25 mouse cellular contexts compared by ENCODE assay signal in the genomic region with DNA sequence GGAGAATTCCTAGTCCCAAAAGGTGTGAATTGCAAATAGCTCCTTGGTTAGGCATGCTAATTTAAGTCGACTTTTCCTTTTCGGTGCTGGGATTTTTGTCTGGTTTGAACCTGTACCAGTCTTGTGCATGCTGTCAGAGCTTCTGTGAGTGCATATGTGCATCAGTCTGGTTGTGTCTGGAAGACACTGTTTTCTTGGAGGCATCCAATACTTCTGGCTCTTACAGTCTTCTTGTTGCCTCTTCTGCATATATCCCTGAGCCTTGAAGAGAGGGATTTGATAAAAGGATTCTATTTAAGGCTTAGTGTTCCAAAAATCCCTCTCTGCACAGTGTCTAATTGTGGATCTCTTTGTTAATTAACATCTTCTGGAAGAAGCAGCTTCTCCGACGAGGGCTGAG. TPM values are rescaled to one million over a fixed set of nuclear protein-coding genes. Genes with fewer than 3 reads are reported as not detected.
DNase-seq lines count a peak whose midpoint lies in the region; TF ChIP-seq lines count a peak whose summit lies in the region.
"Had no signal": no experiment of that assay in that cellular context is flagged by ENCODE, and none has a peak within 500 bp of the region (broad histone marks: within the 10 kb centered on the region; RNA-seq: fewer than 3 reads in every experiment).

No protein-coding gene starts in this region.

- peak; percentile 31 for DNase-seq in layer of hippocampus, adult 11-12 months (ENCODE audit: low spot score)
- DNase-seq in layer of hippocampus, postnatal 25 days (ENCODE audit: extremely low spot score in 1 of 2, low spot score in 1 of 2): no peak
- DNase-seq in brain, adult 2 months (ENCODE audit: low read depth, low spot score): peak; percentile 69
- peak; percentile 32 to 47 for DNase-seq in layer of hippocampus, adult 8-10 months (ENCODE audit: low spot score in 2 of 2)
- no peak for DNase-seq in gastrocnemius, postnatal 14 days
- no peak for DNase-seq in embryo, embryonic 10.5 days (ENCODE audit: low spot score)
- DNase-seq: adrenal gland, postnatal 10 days; cerebellum, adult 2 months; cerebellum, postnatal 10 days; embryo, embryonic 11 days; gastrocnemius, adult 2 months; gastrocnemius, postnatal 36 days; heart, adult 11 months; heart, postnatal 36 days had no signal

- peaks cover 19% of the 10 kb centered on the region for H3K4me1 ChIP-seq in olfactory bulb, adult 2 months (ENCODE audit: control insufficient read depth, insufficient read depth, low read length)

- intact Hi-C loops in gastrocnemius, postnatal 14 days (cut with DNase I; ENCODE audit: low total_unique reads): no loop called here

- 0 out of 2 replicates have a peak overlapping the region, but pooled peaks have one; percentile 10 for H3K27ac ChIP-seq in olfactory bulb, adult 2 months (ENCODE audit: insufficient read depth, low read depth, low read length)
- H3K27ac ChIP-seq: embryonic facial prominence, embryonic 15.5 days; forebrain, embryonic 15.5 days; gastrocnemius, adult 2 months; heart, embryonic 13.5 days; hindbrain, embryonic 15.5 days had no signal

- WGBS in olfactory bulb, adult 2 months: 58% methylated on average over 4 of the region's 4 CpGs

- TF ChIP-seq CTCF in olfactory bulb, adult 2 months (IDR thresholded peaks at IDR 0.05; ENCODE audit: insufficient read depth, low read depth, low read length): no peak

- TF ChIP-seq POLR2A in olfactory bulb, adult 2 months (IDR thresholded peaks at IDR 0.05; ENCODE audit: insufficient read depth, low read depth, low read length): no peak

- H3K4me3 ChIP-seq in olfactory bulb, adult 2 months (ENCODE audit: insufficient read depth, low read depth, low read length): no peak overlapping the region
- H3K4me3 ChIP-seq: embryonic facial prominence, embryonic 15.5 days; erythroblast, embryonic 14.5 days; forebrain, embryonic 15.5 days; gastrocnemius, adult 2 months; heart, embryonic 13.5 days; hindbrain, embryonic 15.5 days had no signal

RNA-seq across cellular contexts. Expression of a gene that starts 5.2 kb away (rescaled TPM):
- under 1 TPM; 0.12 to 0.14 TPM for total RNA-seq in layer of hippocampus, postnatal 25 days (2021)
- not detected for total RNA-seq in layer of hippocampus, adult 8-10 months (2022)
- not detected in 2 replicates for polyA plus RNA-seq in olfactory bulb, adult 2 months (2012; ENCODE audit: insufficient read depth, insufficient read length, low replicate concordance, missing spikeins)
- total RNA-seq in gastrocnemius, postnatal 14 days (2021): not detected
- total RNA-seq: adrenal gland, postnatal 10 days; gastrocnemius, adult 2 months; gastrocnemius, postnatal 36 days; heart, postnatal 36 days had no signal
- polyA plus RNA-seq: cerebellum, adult 2 months; embryonic facial prominence, embryonic 15.5 days; erythroblast, embryonic 14.5 days; G1E; heart, embryonic 13.5 days; heart, postnatal 0 days had no signal

RNA-seq across cellular contexts. Expression of a gene that starts 17.7 kb away (rescaled TPM):
- 10 to 100 TPM; 36.6 to 38.0 TPM for total RNA-seq in layer of hippocampus, postnatal 25 days (2021)
- total RNA-seq in layer of hippocampus, adult 8-10 months (2022): 10 to 100 TPM; 36.0 to 39.0 (median 36.7) TPM
- not detected in 2 replicates for polyA plus RNA-seq in olfactory bulb, adult 2 months (2012; ENCODE audit: insufficient read depth, insufficient read length, low replicate concordance, missing spikeins)
- total RNA-seq in gastrocnemius, postnatal 14 days (2021): 10 to 100 TPM; 16.3 to 18.1 TPM

RNA-seq across cellular contexts. Expression of a gene that starts 17.9 kb away (rescaled TPM):
- total RNA-seq in layer of hippocampus, postnatal 25 days (2021): 10 to 100 TPM; 21.7 to 26.4 TPM
- total RNA-seq in layer of hippocampus, adult 8-10 months (2022): 10 to 100 TPM; 21.2 to 27.8 (median 27.0) TPM
- polyA plus RNA-seq in olfactory bulb, adult 2 months (2012; ENCODE audit: insufficient read depth, insufficient read length, low replicate concordance, missing spikeins): not detected in 2 replicates
- 1 to 10 TPM; 6.9 to 7.4 TPM for total RNA-seq in gastrocnemius, postnatal 14 days (2021)

RNA-seq across cellular contexts. Expression of a gene that starts 28.2 kb away (rescaled TPM):
- total RNA-seq in layer of hippocampus, postnatal 25 days (2021): 100 to 1,000 TPM; 235 to 258 TPM
- total RNA-seq in layer of hippocampus, adult 8-10 months (2022): 100 to 1,000 TPM; 217 to 237 (median 229) TPM
- polyA plus RNA-seq in olfactory bulb, adult 2 months (2012; ENCODE audit: insufficient read depth, insufficient read length, low replicate concordance, missing spikeins): not detected in 2 replicates
- under 1 TPM; 0.31 to 0.53 TPM for total RNA-seq in gastrocnemius, postnatal 14 days (2021)
- total RNA-seq: G1E; heart, postnatal 36 days had no signal
- polyA plus RNA-seq: G1E had no signal

RNA-seq across cellular contexts. Expression of a gene that starts 39.1 kb away (rescaled TPM):
- total RNA-seq in layer of hippocampus, postnatal 25 days (2021): not detected
- total RNA-seq in layer of hippocampus, adult 8-10 months (2022): under 1 TPM in 1 of 4 experiments, not detected in 3; 0.56 TPM
- polyA plus RNA-seq in olfactory bulb, adult 2 months (2012; ENCODE audit: insufficient read depth, insufficient read length, low replicate concordance, missing spikeins): not detected in 2 replicates
- not detected for total RNA-seq in gastrocnemius, postnatal 14 days (2021)
- total RNA-seq: adrenal gland, postnatal 10 days; G1E; gastrocnemius, adult 2 months; gastrocnemius, postnatal 36 days; heart, postnatal 36 days had no signal
- polyA plus RNA-seq: cerebellum, adult 2 months; embryonic facial prominence, embryonic 11.5 days; erythroblast, embryonic 14.5 days; forebrain, embryonic 11.5 days; forebrain, embryonic 15.5 days; G1E; hindbrain, embryonic 11.5 days; hindbrain, embryonic 15.5 days had no signal

Comparison
In these comparisons a context has a peak if more than half of its experiments do, and no peak if none do; other contexts are left out.
1. DNase-seq: peak in layer of hippocampus, adult 11-12 months (single experiment), brain, adult 2 months (single experiment) and layer of hippocampus, adult 8-10 months (2 of 2); none in layer of hippocampus, postnatal 25 days (0 of 2), gastrocnemius, postnatal 14 days (single experiment) and embryo, embryonic 10.5 days (single experiment).